Mouse (Mus musculus): ENCODE data around the gene Rad51b. TPM values are rescaled to one million over a fixed set of nuclear protein-coding genes. Genes with fewer than 3 reads are reported as not detected.

Gene Rad51b
- polyA plus RNA-seq, 1 experiment from 2014 or later, result 5.1 TPM

GRCm38 (mm10) chr12:79796260-79796659 is 499.2 kb downstream of the Rad51b start:
- ATAC-seq (no peak), DNase-seq (ENCODE audit: low read depth, low spot score) (no peak)
- ChIA-PET CTCF (no interaction called here), POLR2A (no interaction called here)
- H3K27me3 ChIP-seq, result no peaks in the 10 kb centered on the region
- in situ Hi-C loops (cut with MboI; ENCODE audit: low pct_unique_long_range_greater_than_20kb), result no loop called here
- no peak for TF ChIP-seq CTCF (IDR thresholded peaks at IDR 0.05)

GRCm38 (mm10) chr12:79796823-79797821 is 500.0 kb downstream of the Rad51b start:
- ChIA-PET CTCF (no interaction called here), POLR2A (no interaction called here)
- no peak for TF ChIP-seq CTCF (IDR thresholded peaks at IDR 0.05)
- DNase-seq (ENCODE audit: low read depth, low spot score), result no peak
- ATAC-seq, result no peak
- H3K27me3 ChIP-seq, result no peaks in the 10 kb centered on the region
- in situ Hi-C loops (cut with MboI; ENCODE audit: low pct_unique_long_range_greater_than_20kb), result no loop called here

- no peak for ATAC-seq
- no peak for DNase-seq (ENCODE audit: low read depth, low spot score)
- POLR2A ChIA-PET, result no interaction called here
- no peaks in the 10 kb centered on the region for H3K27me3 ChIP-seq
- no peak for TF ChIP-seq CTCF (IDR thresholded peaks at IDR 0.05)
- in situ Hi-C loops (cut with MboI; ENCODE audit: low pct_unique_long_range_greater_than_20kb), result no loop called here
- CTCF ChIA-PET, result no interaction called here
Observed at GRCm38 (mm10) chr12:79798488-79798887, 501.4 kb downstream of the Rad51b start.

- ATAC-seq (no peak), DNase-seq (ENCODE audit: low read depth, low spot score) (no peak)
- in situ Hi-C loops (cut with MboI; ENCODE audit: low pct_unique_long_range_greater_than_20kb), result no loop called here
- H3K27me3 ChIP-seq, result no peaks in the 10 kb centered on the region
- POLR2A ChIA-PET, result no interaction called here
- no peak for TF ChIP-seq CTCF (IDR thresholded peaks at IDR 0.05)
- CTCF ChIA-PET, result no interaction called here
Observed at GRCm38 (mm10) chr12:79799370-79799769, 502.3 kb downstream of the Rad51b start.

- TF ChIP-seq CTCF (IDR thresholded peaks at IDR 0.05), result no peak
- no peak for DNase-seq (ENCODE audit: low read depth, low spot score)
- ChIA-PET CTCF (no interaction called here), POLR2A (interaction anchor here (0.7 kb wide), 1 partner anchor 44 kb away, joined by 3 read pairs; no protein-coding TSS in a partner anchor)
- H3K27me3 ChIP-seq, result no peaks in the 10 kb centered on the region
- in situ Hi-C loops (cut with MboI; ENCODE audit: low pct_unique_long_range_greater_than_20kb), result no loop called here
- no peak for ATAC-seq
Observed at GRCm38 (mm10) chr12:79803670-79804069, 506.6 kb downstream of the Rad51b start.

GRCm38 (mm10) chr12:79804776-79805524 is 507.9 kb downstream of the Rad51b start:
- H3K27me3 ChIP-seq, result no peaks in the 10 kb centered on the region
- ATAC-seq, result no peak
- in situ Hi-C loops (cut with MboI; ENCODE audit: low pct_unique_long_range_greater_than_20kb), result no loop called here
- POLR2A ChIA-PET, result no interaction called here
- DNase-seq (ENCODE audit: low read depth, low spot score), result no peak
- CTCF ChIA-PET, result no interaction called here
- TF ChIP-seq CTCF (IDR thresholded peaks at IDR 0.05), result no peak

GRCm38 (mm10) chr12:79806990-79807389 is 509.9 kb downstream of the Rad51b start:
- in situ Hi-C loops (cut with MboI; ENCODE audit: low pct_unique_long_range_greater_than_20kb), result no loop called here
- TF ChIP-seq CTCF (IDR thresholded peaks at IDR 0.05), result no peak
- DNase-seq (ENCODE audit: low read depth, low spot score), result no peak

GRCm38 (mm10) chr12:79807410-79807847 is 510.3 kb downstream of the Rad51b start:
- no peak for DNase-seq (ENCODE audit: low read depth, low spot score)
- H3K27me3 ChIP-seq, result no peaks in the 10 kb centered on the region
- TF ChIP-seq CTCF (IDR thresholded peaks at IDR 0.05), result no peak
- CTCF ChIA-PET, result no interaction called here
- POLR2A ChIA-PET, result no interaction called here
- in situ Hi-C loops (cut with MboI; ENCODE audit: low pct_unique_long_range_greater_than_20kb), result no loop called here
- no peak for ATAC-seq

More at GRCm38 (mm10) chr12:79806990-79807389, 509.9 kb downstream of the Rad51b start:
- POLR2A ChIA-PET, result no interaction called here
- ATAC-seq, result no peak
- CTCF ChIA-PET, result no interaction called here
- no peaks in the 10 kb centered on the region for H3K27me3 ChIP-seq

- in situ Hi-C loops (cut with MboI; ENCODE audit: low pct_unique_long_range_greater_than_20kb), result no loop called here
- H3K27me3 ChIP-seq, result no peaks in the 10 kb centered on the region
- ATAC-seq, result no peak
- CTCF ChIA-PET, result no interaction called here
- no peak for DNase-seq (ENCODE audit: low read depth, low spot score)
- no peak for TF ChIP-seq CTCF (IDR thresholded peaks at IDR 0.05)
- POLR2A ChIA-PET, result no interaction called here
Observed at GRCm38 (mm10) chr12:79807938-79808401, 510.9 kb downstream of the Rad51b start.

GRCm38 (mm10) chr12:79808426-79809398 is 511.6 kb downstream of the Rad51b start:
- DNase-seq (ENCODE audit: low read depth, low spot score), result no peak
- no peaks in the 10 kb centered on the region for H3K27me3 ChIP-seq
- CTCF ChIA-PET, result no interaction called here
- POLR2A ChIA-PET, result no interaction called here
- TF ChIP-seq CTCF (IDR thresholded peaks at IDR 0.05), result no peak
- no peak for ATAC-seq
- in situ Hi-C loops (cut with MboI; ENCODE audit: low pct_unique_long_range_greater_than_20kb), result no loop called here

Measured in Patski (cell line).